Mouse (Mus musculus): ENCODE data around the gene Stk31.
A peak's percentile ranks its signal among the peaks of the same experiment; 100 is the strongest.
"Not testable (repeated sequence)": the region's sequence is repeated elsewhere in the genome, so short reads cannot be mapped to it uniquely, and the experiment has no call there.

The Stk31 gene

DNA sequence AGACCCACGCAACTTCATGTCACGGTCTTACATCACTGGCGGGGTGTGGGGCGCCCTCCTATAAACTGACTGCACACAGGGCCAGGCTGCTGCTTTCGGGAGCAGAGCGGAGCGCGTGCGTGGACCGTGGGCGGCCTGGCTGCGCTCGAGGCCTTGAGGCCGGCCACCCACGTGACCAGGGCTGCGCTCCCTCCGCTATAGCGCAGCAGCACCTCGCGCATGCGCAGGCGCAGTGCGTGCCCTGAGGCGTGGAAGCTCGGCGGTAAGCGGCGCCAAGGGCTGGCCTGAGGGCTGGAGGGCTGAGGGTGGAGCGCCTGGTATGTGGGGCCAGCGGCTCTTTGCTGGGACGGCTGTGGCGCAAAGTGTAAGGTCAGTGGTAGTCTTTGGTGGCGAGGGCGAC is at the start of gene Stk31:
Gene Stk31, plus strand, starts transcription at position 289 of the 400 bp plus-strand sequence.
- peak; percentile 10 for DNase-seq

DNA sequence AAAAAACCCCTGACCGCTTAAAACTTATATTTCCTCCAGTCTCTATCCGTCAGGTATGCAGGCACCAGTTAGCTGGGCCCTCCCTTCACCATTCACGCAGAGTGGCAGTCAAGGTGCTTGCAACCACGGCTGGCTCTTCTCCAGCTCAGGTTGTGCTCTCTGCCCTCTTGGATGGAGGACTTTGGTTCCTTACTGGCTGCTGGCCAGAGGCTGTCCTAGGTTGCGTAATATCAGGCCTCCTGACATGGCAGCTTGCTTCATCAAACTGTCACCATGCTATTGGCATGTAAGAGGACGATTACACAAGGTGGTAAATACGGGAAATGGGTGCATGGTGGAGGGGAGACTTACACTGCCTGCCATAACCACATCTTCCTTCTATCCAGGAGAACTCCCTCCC is 45.6 kb upstream of the Stk31 start:
- peak; percentile 91 for DNase-seq

DNA sequence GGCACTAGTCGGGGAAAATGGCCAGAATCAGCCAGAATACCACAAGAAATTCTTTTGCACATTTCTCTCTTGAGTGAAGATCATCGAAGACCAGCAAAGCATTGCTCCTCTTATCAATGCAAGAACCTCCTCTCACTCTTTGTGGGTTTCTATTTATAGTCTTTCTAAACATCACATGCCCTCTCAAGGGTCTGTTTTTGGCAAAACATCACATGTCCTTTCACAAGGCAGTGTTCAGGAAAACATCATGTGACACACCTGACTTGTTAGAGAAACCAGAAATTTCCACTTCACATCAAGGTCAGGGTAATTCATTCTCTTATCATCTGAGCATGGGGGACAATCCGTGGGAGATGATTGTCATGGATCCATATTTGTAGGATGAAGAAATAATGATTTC is 40.8 kb upstream of the Stk31 start:
- peak; percentile 28 for DNase-seq

- DNase-seq: peak; percentile 47
These were observed 40.2 kb upstream of the Stk31 start for GRCm38 (mm10) chr6:49355171-49355570.

GRCm38 (mm10) chr6:49360420-49360819 is 35.0 kb upstream of the Stk31 start:
- no peak for DNase-seq

GRCm38 (mm10) chr6:49367159-49368054 is 28.0 kb upstream of the Stk31 start, which contains the start of gene Fam221a:
Gene Fam221a, plus strand, starts transcription at chr6:49367739.
- DNase-seq: peak; percentile 96

DNA sequence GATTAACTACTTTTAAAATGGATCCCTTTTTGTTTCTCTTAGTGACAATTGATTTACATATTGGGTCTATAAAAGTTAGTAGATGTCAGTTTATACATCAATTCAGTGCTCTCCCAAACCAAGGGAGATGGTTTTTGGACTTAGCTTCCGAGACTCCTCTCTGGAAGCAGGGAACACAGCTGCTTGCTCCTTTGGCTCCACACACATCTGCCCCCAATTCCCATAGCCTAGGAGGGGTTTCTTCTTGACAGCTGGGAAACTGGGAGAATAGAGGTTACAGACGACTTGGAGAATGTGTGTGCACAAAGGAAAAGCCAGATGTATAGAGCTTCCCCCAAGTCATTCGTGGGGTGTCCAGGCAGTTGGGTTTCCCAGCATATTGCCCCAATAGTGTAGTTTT is 27.2 kb upstream of the Stk31 start:
- DNase-seq: no peak

- DNase-seq: no peak
These were observed 22.7 kb upstream of the Stk31 start for GRCm38 (mm10) chr6:49372705-49373104.

DNA sequence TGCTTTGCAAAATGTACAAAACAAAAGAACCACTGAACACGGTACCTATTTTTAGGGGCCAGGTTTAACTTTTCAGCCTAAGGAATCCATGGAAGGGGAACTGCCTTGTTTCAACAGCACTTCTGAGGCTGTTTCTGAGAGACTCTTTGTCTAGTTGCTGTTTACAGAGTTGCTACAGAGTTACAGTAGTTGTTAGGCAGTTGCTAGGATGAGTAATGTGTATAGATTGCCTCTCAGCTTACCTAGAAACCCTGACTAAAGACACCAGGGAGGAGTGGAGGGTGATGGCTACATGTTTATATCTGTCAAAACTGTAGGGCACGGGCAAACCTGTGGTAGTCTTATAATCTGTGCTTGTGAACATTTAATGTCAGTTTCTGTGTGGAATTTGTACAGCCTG is 21.5 kb upstream of the Stk31 start:
- peak; percentile 42 for DNase-seq

- DNase-seq: peak; percentile 43
These were observed 17.1 kb upstream of the Stk31 start for GRCm38 (mm10) chr6:49378328-49378727.

DNA sequence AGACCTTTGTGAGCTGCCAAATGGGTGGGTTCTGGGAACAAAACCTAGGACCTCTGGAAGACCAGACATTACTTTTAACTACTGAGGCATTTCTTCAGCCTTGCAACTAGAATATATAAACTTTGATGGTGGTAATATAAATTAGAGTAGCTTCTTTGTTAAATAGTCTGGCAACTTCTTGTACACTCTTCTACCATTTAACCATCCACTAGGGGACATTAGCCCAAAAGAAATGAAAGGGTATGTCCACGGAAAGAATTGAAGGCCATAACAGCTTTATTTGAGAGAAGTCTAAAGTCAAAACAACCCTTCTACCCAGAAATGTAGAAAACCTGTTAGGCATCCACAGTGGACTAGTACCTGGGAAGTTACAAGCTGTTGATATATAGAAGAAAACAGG is 1.1 kb upstream of the Stk31 start:
- no peak for DNase-seq

DNA sequence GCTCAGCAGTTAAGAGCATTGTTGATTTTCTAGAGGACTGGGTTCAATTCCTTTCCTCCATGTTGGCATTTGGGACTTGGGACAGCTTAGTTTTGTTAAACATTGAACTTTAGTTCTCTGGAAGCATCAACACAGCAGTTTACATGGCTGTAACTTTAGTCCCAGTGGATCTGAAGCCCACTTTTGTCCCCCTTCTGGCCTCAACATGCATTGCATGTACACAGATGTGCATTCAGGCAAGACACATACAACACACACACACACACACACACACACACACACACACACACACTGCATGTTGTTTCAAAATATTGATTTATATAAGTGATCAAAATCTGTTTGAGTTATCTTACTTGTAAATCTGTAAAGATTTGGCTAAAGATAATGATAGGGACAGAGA is 2.1 kb downstream of the Stk31 start:
- DNase-seq: peak; percentile 28

DNA sequence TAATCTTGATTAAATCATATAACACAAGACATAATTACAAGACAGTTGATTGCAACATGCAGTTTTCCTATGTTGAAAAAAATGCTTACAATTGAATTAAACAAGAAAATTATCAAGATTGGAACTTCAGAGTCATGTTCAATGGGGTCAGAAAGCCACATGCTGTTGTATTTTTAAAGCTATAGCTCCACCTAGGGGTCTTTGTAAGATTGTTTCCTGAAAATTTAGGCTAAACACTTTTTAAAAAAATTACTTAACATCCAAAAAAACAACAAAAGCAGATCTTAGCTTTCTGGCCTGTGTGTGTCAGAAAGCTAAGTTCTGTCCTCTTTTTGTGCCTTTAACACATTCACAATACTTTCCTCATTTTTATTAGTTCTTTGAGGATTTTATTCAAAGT is 3.0 kb downstream of the Stk31 start:
- DNase-seq: peak; percentile 43

DNA sequence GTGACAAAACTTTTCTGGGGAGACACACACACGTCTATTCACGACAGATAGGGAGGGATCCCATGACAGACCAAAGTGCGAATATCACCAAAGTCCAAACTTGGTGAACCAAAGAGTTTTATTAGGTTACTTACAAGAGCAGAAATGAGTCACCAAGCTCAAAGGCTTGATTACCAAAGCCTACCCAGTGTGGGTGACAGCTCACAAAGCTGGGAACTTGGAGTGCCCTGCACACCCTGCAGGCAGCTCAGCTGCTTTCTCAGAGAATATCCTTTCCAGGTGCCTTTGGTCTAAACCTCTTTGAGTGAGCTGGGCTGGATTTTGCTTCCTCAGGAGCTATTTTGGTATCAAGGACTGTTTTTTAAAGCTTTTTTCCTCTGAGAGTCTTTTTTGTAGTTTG is 15.4 kb downstream of the Stk31 start:
- DNase-seq: no peak

- not testable (repeated sequence) for DNase-seq
These were observed 17.6 kb downstream of the Stk31 start for GRCm38 (mm10) chr6:49412967-49413366.

- DNase-seq: no peak
These were observed 20.6 kb downstream of the Stk31 start for GRCm38 (mm10) chr6:49415971-49416370.

- no peak for DNase-seq
These were observed 41.9 kb downstream of the Stk31 start for GRCm38 (mm10) chr6:49437306-49437705.

GRCm38 (mm10) chr6:49458112-49458511 is 62.7 kb downstream of the Stk31 start:
- no peak for DNase-seq

- DNase-seq: no peak
These were observed 87.8 kb downstream of the Stk31 start for GRCm38 (mm10) chr6:49483205-49483604.

DNA sequence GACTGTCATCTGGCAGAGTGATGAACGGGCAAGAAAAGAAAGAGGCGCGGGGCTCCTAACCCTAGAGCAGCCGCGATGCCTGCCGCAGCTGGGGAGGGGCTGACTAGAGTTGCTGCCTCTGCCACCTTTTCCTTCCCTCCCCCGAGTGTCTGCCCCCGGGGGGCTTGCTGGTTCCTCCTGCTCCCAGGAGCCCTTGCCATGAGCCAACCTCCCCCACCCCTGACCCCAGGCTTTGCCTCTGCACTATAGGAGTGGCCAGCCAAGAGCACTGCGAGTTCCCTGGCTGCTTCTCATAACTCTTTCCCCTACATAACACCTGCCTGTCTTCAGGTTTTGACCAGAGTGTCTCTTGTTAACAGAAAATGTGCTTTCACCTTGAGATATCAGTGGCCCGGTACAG is 96.1 kb downstream of the Stk31 start:
- DNase-seq: no peak

GRCm38 (mm10) chr6:49519053-49519452 is 123.6 kb downstream of the Stk31 start:
- DNase-seq: peak; percentile 58
